Mouse (Mus musculus): Measurements from ENCODE around the gene Lrrc20. TPM values are rescaled to one million over a fixed set of nuclear protein-coding genes. Genes with fewer than 3 reads are reported as not detected.

The Lrrc20 gene
- polyA plus RNA-seq, 1 experiment from 2014 or later = 15.0 TPM

DNA sequence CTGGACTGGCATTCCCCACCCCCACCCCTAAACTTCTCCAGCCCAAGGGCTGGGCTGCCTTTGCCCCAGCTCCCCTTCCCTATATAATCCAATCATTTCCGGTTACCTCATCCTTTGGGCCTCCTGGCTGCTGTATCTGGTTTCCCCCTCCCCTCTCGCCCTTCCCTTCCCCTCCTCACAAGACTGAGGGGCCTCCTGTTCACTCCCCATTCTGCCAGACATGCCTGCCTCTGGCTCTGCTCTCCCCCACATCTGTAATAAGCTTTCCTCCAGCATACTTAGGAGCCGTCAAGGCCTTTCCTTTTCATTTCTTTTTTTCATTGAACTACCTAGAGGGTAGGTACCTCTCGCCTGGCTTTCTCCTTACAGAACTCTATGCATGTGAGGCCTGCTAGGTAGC is 19.9 kb downstream of the Lrrc20 start:
- 42% methylated on average over 4 of the region's 4 CpGs for WGBS
- Histone ChIP-seq H3K4me2 (ENCODE audit: low read depth, low read length, severe bottlenecking) (no peak overlapping the region), H3K4me1 (replicated peaks; ENCODE audit: control insufficient read depth, insufficient read depth, low read length) (no peaks in the 10 kb centered on the region; the same call in none of the 2 replicates), H3K36me3 (ENCODE audit: control insufficient read depth, insufficient read depth, low read length) (no peaks in the 10 kb centered on the region), H3K4me3 (ENCODE audit: low read depth, low read length) (no peak overlapping the region), H3K27me3 (ENCODE audit: control insufficient read depth, insufficient read depth, low read length) (no peaks in the 10 kb centered on the region), H3K9me3 (ENCODE audit: control insufficient read depth, low read length) (no peaks in the 10 kb centered on the region), H3K27ac (ENCODE audit: low read depth, low read length) (no peak overlapping the region), H3K9ac (ENCODE audit: low read length) (no peak overlapping the region)
- DNase-seq (ENCODE audit: low spot score) = no peak
- no peak for ATAC-seq (replicated peaks; ENCODE audit: low FRiP score)

DNA sequence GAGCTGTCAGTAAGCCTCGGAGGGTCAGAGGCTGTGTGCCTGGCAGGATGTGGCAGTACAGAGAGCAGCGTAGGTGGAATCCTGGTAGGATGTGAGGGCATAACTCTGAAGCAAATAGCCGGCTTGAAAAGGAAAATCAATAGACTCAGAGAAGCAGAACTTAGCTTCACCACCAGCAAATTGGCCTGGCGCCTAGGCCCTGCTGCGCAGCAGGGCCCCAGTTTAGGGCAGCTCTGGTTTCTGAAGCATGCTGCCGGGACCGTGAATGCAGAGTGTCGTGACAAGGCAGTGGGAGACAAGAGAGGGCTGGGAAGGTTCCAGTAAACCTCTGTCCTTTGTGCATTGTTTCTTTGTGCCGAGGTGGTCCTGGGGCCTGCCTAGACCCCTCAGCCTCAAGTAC is 20.6 kb downstream of the Lrrc20 start:
- H3K27me3 ChIP-seq (ENCODE audit: control insufficient read depth, insufficient read depth, low read length) = no peaks in the 10 kb centered on the region
- H3K36me3 ChIP-seq (ENCODE audit: control insufficient read depth, insufficient read depth, low read length) = no peaks in the 10 kb centered on the region
- 53% methylated on average over 9 of the region's 9 CpGs for WGBS
- no peaks in the 10 kb centered on the region for H3K9me3 ChIP-seq (ENCODE audit: control insufficient read depth, low read length)
- no peak overlapping the region for H3K4me2 ChIP-seq (ENCODE audit: low read depth, low read length, severe bottlenecking)
- H3K27ac ChIP-seq (ENCODE audit: low read depth, low read length) = no peak overlapping the region
- H3K4me3 ChIP-seq (ENCODE audit: low read depth, low read length) = no peak overlapping the region
- DNase-seq (ENCODE audit: low spot score) = no peak
- H3K4me1 ChIP-seq (replicated peaks; ENCODE audit: control insufficient read depth, insufficient read depth, low read length) = no peaks in the 10 kb centered on the region; the same call in none of the 2 replicates
- H3K9ac ChIP-seq (ENCODE audit: low read length) = no peak overlapping the region; the same call in 1 of the 2 replicates
- ATAC-seq (replicated peaks; ENCODE audit: low FRiP score) = no peak

DNA sequence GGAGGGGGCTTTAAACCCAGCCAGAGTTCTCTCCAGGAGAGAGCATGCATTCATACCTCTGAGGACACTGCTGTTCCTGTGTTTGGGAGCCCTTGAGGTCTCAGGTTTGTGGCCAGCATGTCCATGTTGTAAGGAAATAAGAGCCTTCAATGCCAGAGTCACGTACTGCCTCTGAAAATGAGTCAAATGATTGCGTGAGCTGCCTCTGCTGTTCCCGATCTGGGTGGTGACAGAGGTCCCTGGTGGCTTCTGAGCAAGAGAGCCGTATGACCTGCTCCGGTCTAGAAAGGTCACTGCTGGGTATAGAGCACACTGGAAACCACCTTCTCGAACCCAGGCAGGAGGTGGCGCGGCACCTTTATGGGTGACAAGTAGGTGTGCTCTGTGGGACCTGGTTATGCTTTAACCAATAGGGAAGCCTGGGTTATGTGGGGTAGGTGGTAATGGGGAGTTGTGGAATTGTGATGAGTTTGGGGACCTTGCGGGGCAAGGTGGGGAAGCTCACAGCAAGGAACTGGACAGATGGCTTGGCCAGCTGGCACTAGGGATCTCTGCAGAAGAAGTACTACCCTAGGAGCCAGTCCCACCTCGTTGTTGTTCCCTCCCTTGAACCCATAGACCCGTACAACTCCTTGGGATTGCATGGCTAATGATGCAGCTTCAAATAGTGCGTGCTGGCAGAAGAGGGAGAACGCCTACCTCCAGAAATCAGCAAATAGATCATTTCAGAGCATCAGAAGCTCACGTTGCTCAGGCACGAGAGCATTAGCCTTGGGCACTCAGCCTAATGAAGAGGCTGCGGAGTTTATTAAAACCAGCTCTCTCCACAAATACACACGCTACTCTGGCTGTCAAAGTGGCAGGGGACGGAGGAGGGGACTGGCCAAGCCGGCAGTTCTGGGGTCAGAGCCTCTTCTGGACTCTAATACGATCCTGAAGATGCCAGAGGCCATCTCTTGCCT is 24.2 kb downstream of the Lrrc20 start:
- WGBS = 88% methylated on average over 20 of the region's 20 CpGs
- H3K4me3 ChIP-seq (ENCODE audit: low read depth, low read length) = no peak overlapping the region
- no peak overlapping the region for H3K4me2 ChIP-seq (ENCODE audit: low read depth, low read length, severe bottlenecking)
- H3K9me3 ChIP-seq (ENCODE audit: control insufficient read depth, low read length) = no peaks in the 10 kb centered on the region
- no peaks in the 10 kb centered on the region; the same call in none of the 2 replicates for H3K4me1 ChIP-seq (replicated peaks; ENCODE audit: control insufficient read depth, insufficient read depth, low read length)
- ATAC-seq (replicated peaks; ENCODE audit: low FRiP score) = no peak
- no peak overlapping the region for H3K9ac ChIP-seq (ENCODE audit: low read length)
- DNase-seq (ENCODE audit: low spot score) = no peak
- H3K27ac ChIP-seq (ENCODE audit: low read depth, low read length) = no peak overlapping the region
- no peaks in the 10 kb centered on the region for H3K36me3 ChIP-seq (ENCODE audit: control insufficient read depth, insufficient read depth, low read length)
- H3K27me3 ChIP-seq (ENCODE audit: control insufficient read depth, insufficient read depth, low read length) = no peaks in the 10 kb centered on the region

DNA sequence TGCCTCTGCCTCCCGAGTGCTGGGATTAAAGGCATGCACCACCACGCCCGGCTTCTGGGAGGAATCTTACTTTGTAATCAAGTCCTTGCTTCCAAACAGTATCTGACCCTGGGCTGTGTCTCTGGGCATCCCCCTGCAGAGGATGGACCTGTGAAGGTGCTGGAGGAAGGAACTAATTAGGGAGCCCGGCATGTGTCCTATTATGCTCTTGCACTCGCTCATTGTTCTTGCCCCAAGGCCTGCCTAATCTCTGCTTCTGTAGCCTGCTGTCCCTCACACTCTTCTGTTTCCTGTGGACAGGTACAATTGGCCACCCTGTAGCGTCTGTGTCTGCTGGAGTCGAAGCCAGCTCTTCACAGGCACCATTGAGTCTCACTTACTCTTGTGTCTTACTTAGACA is 25.2 kb downstream of the Lrrc20 start:
- no peaks in the 10 kb centered on the region for H3K36me3 ChIP-seq (ENCODE audit: control insufficient read depth, insufficient read depth, low read length)
- H3K27ac ChIP-seq (ENCODE audit: low read depth, low read length) = no peak overlapping the region
- ATAC-seq (replicated peaks; ENCODE audit: low FRiP score) (no peak), DNase-seq (ENCODE audit: low spot score) (no peak)
- H3K4me1 ChIP-seq (replicated peaks; ENCODE audit: control insufficient read depth, insufficient read depth, low read length) = no peaks in the 10 kb centered on the region; the same call in none of the 2 replicates
- 42% methylated on average over 7 of the region's 7 CpGs for WGBS
- no peaks in the 10 kb centered on the region for H3K9me3 ChIP-seq (ENCODE audit: control insufficient read depth, low read length)
- H3K27me3 ChIP-seq (ENCODE audit: control insufficient read depth, insufficient read depth, low read length) = no peaks in the 10 kb centered on the region
- no peak overlapping the region for H3K4me3 ChIP-seq (ENCODE audit: low read depth, low read length)
- H3K9ac ChIP-seq (ENCODE audit: low read length) = no peak overlapping the region
- no peak overlapping the region for H3K4me2 ChIP-seq (ENCODE audit: low read depth, low read length, severe bottlenecking)

DNA sequence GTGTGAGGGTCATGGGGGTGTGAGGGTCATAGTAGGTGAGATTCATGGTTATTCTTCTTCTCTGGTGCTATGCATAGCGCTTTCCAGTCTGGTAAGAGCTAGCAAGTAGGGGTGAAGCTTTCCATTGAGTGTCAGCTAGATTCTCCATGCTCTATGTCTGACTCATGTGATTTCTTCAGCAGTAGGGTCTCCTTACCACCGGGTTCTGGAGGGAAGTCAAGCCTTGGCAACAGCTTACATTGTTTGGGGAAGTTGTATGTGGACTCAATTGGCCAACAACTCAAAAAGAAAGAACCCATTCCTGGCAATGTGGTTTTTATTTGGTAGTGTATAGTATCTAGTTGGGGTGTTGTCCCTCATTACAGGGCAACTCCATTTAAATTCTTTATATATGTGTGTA is 28.5 kb downstream of the Lrrc20 start:
- Histone ChIP-seq H3K9me3 (ENCODE audit: control insufficient read depth, low read length) (no peaks in the 10 kb centered on the region), H3K4me3 (ENCODE audit: low read depth, low read length) (no peak overlapping the region), H3K36me3 (ENCODE audit: control insufficient read depth, insufficient read depth, low read length) (no peaks in the 10 kb centered on the region), H3K27me3 (ENCODE audit: control insufficient read depth, insufficient read depth, low read length) (no peaks in the 10 kb centered on the region), H3K4me1 (replicated peaks; ENCODE audit: control insufficient read depth, insufficient read depth, low read length) (no peaks in the 10 kb centered on the region), H3K27ac (ENCODE audit: low read depth, low read length) (no peak overlapping the region), H3K9ac (ENCODE audit: low read length) (no peak overlapping the region), H3K4me2 (ENCODE audit: low read depth, low read length, severe bottlenecking) (no peak overlapping the region)
- DNase-seq (ENCODE audit: low spot score) = no peak
- no peak for ATAC-seq (replicated peaks; ENCODE audit: low FRiP score)
- 86% methylated on average over 2 of the region's 2 CpGs for WGBS

DNA sequence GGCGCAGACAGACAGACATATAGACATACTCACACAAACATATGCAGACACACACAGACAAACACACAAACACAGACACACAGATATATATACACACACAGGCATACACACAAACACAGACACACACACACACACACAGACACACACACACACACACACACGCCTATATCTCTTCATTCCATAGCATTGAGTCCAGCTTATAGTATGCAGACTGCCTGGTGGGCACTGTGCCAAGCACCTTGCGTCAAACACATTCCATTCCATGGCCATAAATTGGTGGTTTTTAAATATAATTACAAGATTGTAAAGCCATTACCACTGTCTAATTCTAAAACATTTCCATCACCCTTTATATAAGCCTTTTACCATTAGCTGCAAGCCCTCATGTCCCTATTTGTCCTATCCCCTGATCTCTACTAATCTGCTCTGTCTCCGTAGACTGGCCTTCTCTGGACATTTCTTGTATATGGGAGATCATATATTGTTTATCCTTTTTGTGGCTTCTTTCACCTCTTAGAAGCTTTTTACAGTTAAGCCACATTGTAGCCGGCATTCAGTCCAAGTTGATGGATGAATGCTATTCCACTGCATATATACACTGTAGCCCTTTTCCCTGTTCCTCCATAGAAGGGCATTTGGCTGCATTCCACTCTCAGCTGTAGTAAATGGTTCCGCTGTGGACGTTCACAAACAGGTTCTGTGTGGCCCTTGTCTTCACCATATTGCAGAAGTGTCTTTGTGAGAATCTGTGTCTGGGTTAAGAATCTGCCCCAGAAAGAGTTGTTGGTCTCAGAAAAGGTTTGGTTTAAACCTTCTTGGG is 31.0 kb downstream of the Lrrc20 start:
- no peak overlapping the region for H3K4me3 ChIP-seq (ENCODE audit: low read depth, low read length)
- H3K9ac ChIP-seq (ENCODE audit: low read length) = no peak overlapping the region
- ATAC-seq (replicated peaks; ENCODE audit: low FRiP score) (no peak), DNase-seq (ENCODE audit: low spot score) (no peak)
- H3K36me3 ChIP-seq (ENCODE audit: control insufficient read depth, insufficient read depth, low read length) = no peaks in the 10 kb centered on the region
- no peaks in the 10 kb centered on the region for H3K27me3 ChIP-seq (ENCODE audit: control insufficient read depth, insufficient read depth, low read length)
- no peak overlapping the region for H3K4me2 ChIP-seq (ENCODE audit: low read depth, low read length, severe bottlenecking)
- H3K4me1 ChIP-seq (replicated peaks; ENCODE audit: control insufficient read depth, insufficient read depth, low read length) = 0 out of 2 replicates have a peak, but pooled peaks cover 2% of the 10 kb centered on the region
- no peak overlapping the region for H3K27ac ChIP-seq (ENCODE audit: low read depth, low read length)
- WGBS = 91% methylated on average over 7 of the region's 7 CpGs
- H3K9me3 ChIP-seq (ENCODE audit: control insufficient read depth, low read length) = no peaks in the 10 kb centered on the region

DNA sequence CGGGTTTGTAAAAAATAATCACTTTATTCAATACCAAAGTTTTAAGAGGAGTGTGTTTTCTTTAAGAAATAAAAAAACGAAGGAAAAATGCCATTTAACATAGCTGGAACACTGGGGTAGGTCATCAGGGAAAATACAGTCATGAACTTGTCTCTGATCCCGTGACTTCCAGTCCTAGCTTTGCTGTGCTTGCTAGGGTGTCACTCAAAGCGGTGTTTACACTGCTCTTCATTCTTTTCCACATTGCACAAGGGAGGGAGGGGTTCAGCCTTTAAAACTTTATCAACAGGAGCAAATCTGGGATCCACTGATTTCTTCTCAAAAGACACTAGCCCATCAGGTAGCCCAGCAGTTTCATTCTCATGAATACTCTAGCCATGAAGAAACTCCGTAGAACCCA is 34.3 kb downstream of the Lrrc20 start:
- Histone ChIP-seq H3K4me2 (ENCODE audit: low read depth, low read length, severe bottlenecking) (no peak overlapping the region), H3K27ac (ENCODE audit: low read depth, low read length) (no peak overlapping the region), H3K9me3 (ENCODE audit: control insufficient read depth, low read length) (no peaks in the 10 kb centered on the region), H3K9ac (ENCODE audit: low read length) (no peak overlapping the region), H3K4me1 (replicated peaks; ENCODE audit: control insufficient read depth, insufficient read depth, low read length) (0 out of 2 replicates have a peak, but pooled peaks cover 2% of the 10 kb centered on the region), H3K4me3 (ENCODE audit: low read depth, low read length) (no peak overlapping the region), H3K36me3 (ENCODE audit: control insufficient read depth, insufficient read depth, low read length) (no peaks in the 10 kb centered on the region), H3K27me3 (ENCODE audit: control insufficient read depth, insufficient read depth, low read length) (no peaks in the 10 kb centered on the region)
- DNase-seq (ENCODE audit: low spot score) = no peak
- no peak for ATAC-seq (replicated peaks; ENCODE audit: low FRiP score)
- WGBS = 90% methylated on average over 5 of the region's 5 CpGs

DNA sequence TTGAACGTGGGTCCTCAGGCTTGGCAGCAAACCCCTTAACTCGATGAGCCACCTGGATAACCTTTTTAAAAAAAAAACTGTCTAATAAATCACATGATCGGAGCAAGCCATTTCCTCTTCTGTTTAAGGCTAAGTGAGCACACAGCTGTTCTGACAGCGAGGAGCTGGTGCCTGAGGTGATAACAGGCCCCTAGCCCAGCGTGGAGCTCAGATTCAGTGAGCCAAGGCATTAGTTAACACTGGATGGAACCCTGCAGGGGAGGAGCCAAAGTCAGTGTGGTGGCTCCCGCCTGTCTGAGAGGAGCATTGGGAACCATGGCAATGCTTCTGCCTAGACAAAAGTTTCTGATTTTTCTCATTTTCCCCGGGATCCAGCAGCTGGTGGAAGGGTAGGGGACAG is 35.2 kb downstream of the Lrrc20 start:
- no peak overlapping the region for H3K4me2 ChIP-seq (ENCODE audit: low read depth, low read length, severe bottlenecking)
- 0 out of 2 replicates have a peak, but pooled peaks cover 2% of the 10 kb centered on the region for H3K4me1 ChIP-seq (replicated peaks; ENCODE audit: control insufficient read depth, insufficient read depth, low read length)
- DNase-seq (ENCODE audit: low spot score) = no peak
- no peaks in the 10 kb centered on the region for H3K36me3 ChIP-seq (ENCODE audit: control insufficient read depth, insufficient read depth, low read length)
- H3K27me3 ChIP-seq (ENCODE audit: control insufficient read depth, insufficient read depth, low read length) = no peaks in the 10 kb centered on the region
- H3K27ac ChIP-seq (ENCODE audit: low read depth, low read length) = no peak overlapping the region
- no peak overlapping the region for H3K4me3 ChIP-seq (ENCODE audit: low read depth, low read length)
- no peaks in the 10 kb centered on the region for H3K9me3 ChIP-seq (ENCODE audit: control insufficient read depth, low read length)
- H3K9ac ChIP-seq (ENCODE audit: low read length) = no peak overlapping the region
- no peak for ATAC-seq (replicated peaks; ENCODE audit: low FRiP score)
- 37% methylated on average over 7 of the region's 7 CpGs for WGBS

Measured in forebrain, embryonic 11.5 days (tissue).